Mouse (Mus musculus): Measurements from ENCODE around the gene Macrod2.

GRCm38 (mm10) chr2:142393546-142393945 lies 1998.4 kb downstream of the Macrod2 start:
- TF ChIP-seq CTCF (IDR thresholded peaks at IDR 0.05; ENCODE audit: low read depth) (no peak), EP300 (IDR thresholded peaks at IDR 0.05; ENCODE audit: low read depth) (no peak)
